Mouse (Mus musculus) ES-CJ7 (cell line): ENCODE measurements around the gene Acsf2.

Source experiments
- DNase-seq: peaks from one replicate; pipeline ENCODE4 v3.0.0; 2011; ENCODE audit warnings: low read depth, low spot score

Gene Acsf2

GRCm38 (mm10) chr11:94548041-94548784 is 53.5 kb downstream of the Acsf2 start:
- DNase-seq = peak; percentile 24

GRCm38 (mm10) chr11:94547271-94547670 is 54.4 kb downstream of the Acsf2 start:
- no peak for DNase-seq

DNA sequence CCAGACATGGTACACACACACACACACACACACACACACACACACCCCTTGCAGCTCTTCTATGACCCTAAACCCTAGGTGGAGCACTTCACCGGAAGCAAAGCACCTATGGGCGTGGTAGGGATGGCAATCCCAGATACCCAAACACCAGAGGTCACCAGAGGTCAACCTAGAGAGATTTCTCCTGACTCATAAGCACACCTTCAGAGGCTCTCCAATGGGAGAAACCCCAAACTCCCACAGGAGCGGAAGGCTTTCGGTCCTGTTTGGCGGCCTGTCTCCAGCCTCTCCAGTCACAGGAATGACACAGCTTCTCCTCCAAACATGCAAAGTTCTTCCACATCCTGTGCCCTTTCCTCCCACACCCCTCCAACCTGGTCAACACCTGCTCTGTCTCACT is 55.3 kb downstream of the Acsf2 start:
- peak; percentile 54 for DNase-seq

DNA sequence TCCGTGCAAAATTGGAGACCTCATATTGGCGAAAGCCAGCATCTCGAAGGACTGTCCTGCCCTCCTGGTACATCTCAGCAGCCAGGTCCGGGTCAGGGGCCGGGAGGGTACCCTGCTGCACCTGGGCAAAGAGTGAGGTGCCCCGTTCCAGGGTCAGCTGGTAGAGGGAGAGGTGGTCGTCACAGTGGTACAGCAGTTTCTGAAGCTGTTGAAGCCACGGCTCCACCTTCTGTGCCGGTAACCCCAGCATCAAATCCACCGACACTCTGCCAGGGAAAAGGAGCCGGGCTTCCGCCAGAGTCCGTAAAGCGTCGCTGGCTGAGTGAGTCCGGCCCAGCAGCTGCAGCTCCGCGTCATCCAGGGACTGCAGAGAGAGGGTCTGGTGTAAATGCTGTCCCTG is 57.2 kb downstream of the Acsf2 start:
- DNase-seq = no peak

DNA sequence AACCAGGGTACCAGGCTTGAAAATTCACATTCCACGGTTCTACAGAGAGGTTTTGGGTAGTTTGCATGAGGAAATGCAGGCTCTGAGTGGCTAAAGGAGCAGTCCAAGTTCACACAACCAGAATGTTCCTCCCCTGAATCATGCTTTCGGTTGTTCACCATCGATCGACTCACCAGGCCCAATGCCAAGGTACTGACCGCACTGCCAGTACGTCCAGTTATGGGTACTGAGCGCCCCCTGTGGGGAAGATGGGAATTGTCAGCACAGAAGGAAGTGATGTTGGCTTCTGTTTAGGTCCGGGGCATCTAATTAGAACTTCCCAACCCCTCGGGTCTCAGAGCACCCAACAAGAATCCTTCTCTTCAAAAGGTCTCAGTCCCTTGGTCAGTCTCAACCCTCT is 57.7 kb downstream of the Acsf2 start:
- DNase-seq = peak; percentile 63

DNA sequence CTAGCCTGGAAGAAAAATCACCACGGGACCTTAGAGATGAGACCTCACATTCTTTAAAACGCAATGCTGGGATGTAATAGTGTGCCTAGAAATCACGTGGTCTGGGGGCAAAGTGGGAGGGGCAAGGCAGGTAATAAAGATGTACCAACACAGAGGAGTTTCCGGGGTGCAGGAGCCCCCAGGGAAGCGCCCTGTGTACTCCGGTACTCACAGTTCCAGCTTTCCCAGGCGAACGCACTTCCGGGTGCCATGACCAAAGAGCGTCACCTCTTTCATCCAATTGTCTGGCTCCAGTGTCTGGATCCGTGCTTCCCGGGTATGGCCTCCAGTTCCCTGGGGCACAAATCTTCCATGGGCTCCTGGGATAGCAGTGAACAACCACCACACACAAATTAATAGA is 58.3 kb downstream of the Acsf2 start:
- no peak for DNase-seq

DNA sequence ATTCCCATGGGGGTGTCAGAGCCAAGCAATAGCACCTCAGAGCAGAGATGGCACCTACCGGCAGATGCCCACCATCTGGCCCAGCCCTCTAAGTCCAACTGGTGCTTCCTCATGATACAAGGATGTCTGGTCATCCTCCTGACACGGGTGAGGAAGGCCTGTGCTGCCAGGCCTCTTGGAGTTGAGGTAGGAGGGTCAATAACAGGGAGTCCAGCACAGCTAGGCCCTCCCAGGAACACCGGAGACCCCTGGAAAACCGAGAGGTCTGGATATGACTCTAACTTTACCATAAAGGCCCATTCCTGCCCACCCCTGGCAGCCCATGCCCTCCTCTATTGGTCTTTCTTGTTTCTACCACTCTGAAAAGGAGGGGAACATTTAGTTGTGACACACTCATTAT is 59.3 kb downstream of the Acsf2 start:
- no peak for DNase-seq

- no peak for DNase-seq
These were observed 61.9 kb downstream of the Acsf2 start for GRCm38 (mm10) chr11:94539761-94540160.

GRCm38 (mm10) chr11:94538733-94539292 is 62.9 kb downstream of the Acsf2 start:
- DNase-seq = no peak

GRCm38 (mm10) chr11:94533171-94533570 is 68.5 kb downstream of the Acsf2 start:
- DNase-seq = no peak

GRCm38 (mm10) chr11:94528879-94529278 is 72.8 kb downstream of the Acsf2 start:
- no peak for DNase-seq

- no peak for DNase-seq
These were observed 75.3 kb downstream of the Acsf2 start for GRCm38 (mm10) chr11:94526171-94526879.

GRCm38 (mm10) chr11:94521219-94521843 is 80.3 kb downstream of the Acsf2 start, which contains the start of gene Mycbpap:
Gene Mycbpap (minus strand): TSS chr11:94521742.
- DNase-seq = peak; percentile 67

GRCm38 (mm10) chr11:94513452-94513851 is 88.2 kb downstream of the Acsf2 start:
- DNase-seq = no peak

DNA sequence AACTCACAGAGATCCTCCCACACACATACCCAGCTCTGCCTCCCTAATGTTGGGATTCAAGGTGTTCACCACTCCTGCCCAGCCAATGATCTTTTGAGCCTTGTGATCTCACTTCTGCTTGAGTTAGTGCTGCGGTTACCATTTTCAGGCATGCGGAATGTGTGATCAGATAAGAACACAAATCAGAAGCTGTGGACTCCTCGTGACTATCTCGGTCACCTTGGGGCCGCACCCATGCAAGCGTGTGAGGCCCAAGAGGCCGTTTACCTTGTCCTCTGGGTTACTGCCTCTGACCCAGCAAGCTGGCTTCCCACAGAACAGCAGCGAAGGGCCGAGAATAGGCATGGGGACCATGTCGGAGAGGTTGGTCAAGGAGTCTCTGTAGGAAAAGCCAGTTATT is 92.7 kb downstream of the Acsf2 start:
- DNase-seq = no peak
